Mouse (Mus musculus): ENCODE data around the gene Cntn3. TPM values are rescaled to one million over a fixed set of nuclear protein-coding genes. Genes with fewer than 3 reads are reported as not detected.

Cntn3 gene
- polyA plus RNA-seq (2012; rRNA removed), result 0.69 and 0.71 TPM in 2 replicates

GRCm38 (mm10) chr6:102573001-102573400, at the start of gene Cntn3:
Cntn3 (minus strand) TSS chr6:102573101.

Measured in liver, embryonic 14 days (tissue).